Mouse (Mus musculus) embryonic fibroblast, embryonic 13.5 days (primary cell): ENCODE measurements around the gene Herc6.

Source experiments
- CTCF ChIP-seq: IDR thresholded peaks from 2 replicates; pipeline ENCODE4 v1.5.1; 2011; ENCODE audit warnings: mild to moderate bottlenecking, control low read depth, low read length, moderate library complexity, borderline replicate concordance; ENCODE audit not compliant: insufficient read depth
- POLR2A ChIP-seq: IDR thresholded peaks from 2 replicates; pipeline ENCODE4 v1.6.1; 2011; ENCODE audit warnings: low read depth, mild to moderate bottlenecking, control low read depth, low read length, moderate library complexity

- TF ChIP-seq CTCF (no peak), POLR2A (no peak)
Observed at GRCm38 (mm10) chr6:57701686-57702085, 120.9 kb downstream of the Herc6 start.
